Mouse (Mus musculus) adrenal gland, postnatal 14 days (tissue): Measurements from ENCODE around the gene Mfsd5. TPM values are rescaled to one million over a fixed set of nuclear protein-coding genes. Genes with fewer than 3 reads are reported as not detected.

ENCODE experiments used
- DNase-seq: peaks from one replicate; pipeline ENCODE4 v3.0.0; 2021; ENCODE audit warnings: mixed read lengths
- total RNA-seq: library from RNA; stranded (reverse); gene quantifications from 2 replicates; pipeline ENCODE4 v1.2.3, GENCODE M21; 2021

Mfsd5 gene
- total RNA-seq, 1 experiment from 2014 or later, result 29.9 TPM

DNA sequence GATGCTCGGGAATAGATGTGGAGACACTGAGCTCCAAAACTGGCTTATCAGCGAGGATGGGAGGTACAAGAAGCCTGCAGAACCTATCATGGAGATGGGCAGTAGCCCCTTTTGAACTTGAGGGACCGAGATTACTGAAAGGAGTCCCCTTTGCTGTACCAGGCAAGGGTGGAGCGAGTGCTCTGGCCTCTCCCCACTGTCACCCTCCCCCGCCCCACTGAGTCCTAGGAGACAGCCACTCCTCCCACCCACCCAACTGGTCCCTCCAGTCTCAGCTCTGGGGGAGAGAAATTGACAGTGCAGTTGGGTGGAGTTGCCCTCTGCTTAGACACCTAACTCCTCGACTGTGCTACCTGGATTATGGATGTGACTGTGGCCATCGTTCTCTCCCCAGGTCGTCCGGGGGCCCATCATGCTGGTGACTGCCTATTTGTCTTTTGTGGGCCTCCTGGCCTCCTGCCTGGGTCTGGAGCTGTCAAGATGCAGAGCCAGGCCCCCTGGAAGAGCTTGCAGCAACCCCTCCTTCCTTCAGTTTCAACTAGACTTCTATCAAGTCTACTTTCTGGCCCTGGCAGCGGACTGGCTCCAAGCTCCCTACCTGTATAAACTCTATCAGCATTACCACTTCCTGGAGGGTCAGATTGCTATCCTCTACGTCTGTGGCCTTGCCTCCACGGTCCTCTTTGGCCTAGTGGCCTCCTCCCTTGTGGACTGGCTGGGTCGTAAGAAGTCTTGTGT lies 698 bp downstream of the Mfsd5 start:
- no peak for DNase-seq

- DNase-seq, result no peak
Measured at GRCm38 (mm10) chr15:102280623-102281022, 1.4 kb downstream of the Mfsd5 start.

DNA sequence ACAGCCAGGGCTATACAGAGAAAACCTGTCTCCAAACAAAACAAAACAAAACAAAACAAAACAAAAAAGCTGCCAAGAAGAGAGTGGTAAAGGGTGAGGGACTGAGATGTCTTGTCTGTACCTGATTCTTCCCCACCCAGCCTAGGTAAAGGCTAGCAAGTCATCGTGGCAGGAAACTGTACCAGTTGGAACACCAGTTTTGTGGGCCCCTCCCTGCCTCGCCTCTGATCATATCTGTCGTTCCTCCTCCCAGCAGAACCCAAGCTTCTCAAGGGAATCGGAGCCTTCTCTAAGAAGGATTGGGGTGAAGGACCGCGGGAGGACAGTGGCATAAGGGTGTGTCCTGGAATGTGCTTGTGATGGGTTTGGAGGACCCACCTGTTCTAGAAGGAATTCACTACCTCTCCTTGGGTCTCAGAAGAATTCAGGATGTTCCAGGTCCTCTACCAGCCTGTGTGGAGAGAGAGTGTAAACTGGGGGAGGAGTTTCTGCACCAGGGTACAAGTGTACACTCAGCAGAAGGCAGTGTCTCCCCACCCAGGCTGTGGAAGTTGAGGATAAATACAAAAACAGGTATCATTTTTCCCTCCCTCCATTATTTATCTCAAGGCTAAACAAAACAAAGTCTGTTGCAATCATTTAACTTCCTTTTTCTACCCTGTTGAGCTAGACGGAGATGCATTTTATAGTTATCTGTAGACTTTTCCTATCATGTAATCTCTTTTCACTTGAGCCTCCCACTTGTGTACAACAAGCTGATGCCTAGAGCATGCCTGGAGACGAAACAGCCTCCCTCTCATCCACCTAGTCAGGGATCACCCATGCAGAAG lies 3.4 kb downstream of the Mfsd5 start:
- DNase-seq, result no peak

- no peak for DNase-seq
Measured at GRCm38 (mm10) chr15:102283648-102284047, 4.4 kb downstream of the Mfsd5 start.

- peak; percentile 61 for DNase-seq
Measured at GRCm38 (mm10) chr15:102287395-102287794, 8.1 kb downstream of the Mfsd5 start.

DNA sequence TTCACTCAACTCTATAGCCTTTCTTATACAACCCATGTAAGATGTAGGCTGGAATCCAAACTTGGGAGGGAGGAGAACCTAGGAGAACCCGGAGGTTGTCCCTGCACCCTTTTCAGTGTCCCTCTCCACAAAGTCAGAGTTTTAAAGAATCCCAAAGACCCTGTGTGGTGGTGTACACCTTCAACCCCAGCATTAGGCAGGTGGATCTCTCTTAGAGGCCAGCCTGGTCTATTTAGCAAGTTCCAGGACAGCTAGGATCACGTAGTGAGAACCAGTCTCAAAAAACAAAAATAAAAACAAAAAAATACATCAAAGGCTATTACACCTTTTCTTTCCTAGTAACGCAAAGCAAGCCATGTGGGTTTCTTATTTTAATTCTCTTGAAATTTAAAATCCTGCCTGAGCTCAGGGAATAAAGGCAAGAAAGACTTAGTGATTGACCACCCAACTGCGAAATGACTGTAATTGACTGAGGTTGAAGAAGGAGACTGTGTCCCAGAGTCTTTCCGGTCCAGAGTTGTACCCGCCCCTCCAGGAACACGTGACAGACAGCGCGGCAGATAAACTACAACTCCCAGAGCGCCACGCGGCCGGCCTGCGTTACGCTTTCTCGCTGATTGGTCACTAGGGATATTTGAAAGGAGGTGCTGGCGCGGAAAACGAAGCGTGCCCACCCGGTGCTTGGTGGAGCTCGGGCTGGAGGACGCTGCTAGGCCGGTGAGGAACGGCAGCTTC lies 16.5 kb downstream of the Mfsd5 start, which contains the start of gene Espl1:
Gene Espl1, plus strand, starts transcription at position 634 of the 735 bp plus-strand sequence.
- peak; percentile 95 for DNase-seq

DNA sequence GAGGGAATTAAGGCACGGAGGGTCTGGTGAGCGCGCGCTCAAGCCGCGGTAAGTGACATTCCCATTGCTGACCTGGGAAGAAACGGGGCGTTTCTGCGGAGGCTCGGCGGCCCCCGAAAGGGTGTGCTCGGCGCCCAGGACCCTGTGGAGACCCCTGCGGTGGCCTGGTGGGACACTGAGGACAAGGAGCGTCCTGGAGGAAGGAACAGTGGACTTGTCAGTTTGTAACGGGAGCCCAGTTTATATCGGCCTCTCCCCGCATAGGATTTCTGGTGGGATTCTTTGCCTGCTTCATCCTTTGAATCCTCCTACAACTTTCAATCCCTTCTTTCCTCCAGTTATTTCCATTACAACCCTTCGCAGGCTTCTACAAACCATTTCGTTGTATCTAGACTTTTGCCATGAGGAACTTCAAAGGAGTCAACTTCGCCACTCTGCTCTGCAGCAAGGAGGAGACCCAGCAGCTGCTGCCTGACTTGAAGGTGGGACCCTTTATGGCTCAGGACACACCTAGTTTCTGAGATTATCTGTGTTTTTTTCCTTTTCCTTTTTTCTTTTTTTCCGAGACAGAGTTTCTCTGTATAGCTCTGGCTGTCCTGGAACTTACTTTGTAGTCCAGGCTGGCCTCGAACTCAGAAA lies 17.2 kb downstream of the Mfsd5 start:
- no peak for DNase-seq

DNA sequence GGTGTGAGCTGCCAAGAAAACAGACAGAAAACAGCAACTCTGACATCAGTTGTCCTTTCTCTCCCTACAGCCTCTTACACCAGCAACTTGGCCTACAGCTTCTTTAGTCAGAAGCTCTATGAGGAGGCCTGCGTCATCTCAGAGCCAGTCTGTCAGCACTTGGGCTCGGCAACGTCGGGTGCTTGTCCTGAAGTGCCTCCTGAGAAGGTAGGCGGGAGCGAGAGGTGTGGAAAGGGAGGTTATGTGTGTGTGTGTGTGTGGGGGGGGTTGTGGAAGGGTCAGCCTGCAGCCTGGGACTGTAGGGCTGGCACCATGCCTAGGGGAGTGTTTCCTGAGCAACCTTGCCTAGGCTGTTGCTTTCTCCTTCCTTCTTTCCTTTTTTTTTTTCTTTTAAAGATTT lies 23.3 kb downstream of the Mfsd5 start:
- DNase-seq, result no peak

- DNase-seq, result no peak
Measured at GRCm38 (mm10) chr15:102308717-102309116, 29.5 kb downstream of the Mfsd5 start.

GRCm38 (mm10) chr15:102310074-102310845 lies 31.0 kb downstream of the Mfsd5 start:
- DNase-seq, result peak; percentile 56

DNA sequence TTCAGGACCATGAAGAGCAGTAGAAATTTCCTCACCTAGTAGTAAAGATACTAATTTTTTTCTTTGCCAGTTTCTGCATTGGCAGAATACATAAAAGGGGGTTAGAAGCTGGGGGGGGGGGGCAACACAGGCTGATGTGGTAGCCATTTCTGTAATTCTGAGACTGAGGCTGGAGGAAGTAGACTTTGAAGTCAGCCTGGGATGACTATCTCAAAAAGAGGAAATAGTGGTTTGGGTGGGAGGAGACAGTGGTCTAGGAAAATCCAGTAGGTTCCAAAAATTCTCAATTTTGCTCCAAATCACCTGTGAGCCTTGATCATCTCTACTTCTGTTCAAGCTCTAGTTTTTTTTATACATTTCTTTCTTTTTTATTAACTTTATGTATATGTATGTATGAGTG lies 32.2 kb downstream of the Mfsd5 start:
- DNase-seq, result no peak

- peak; percentile 29 for DNase-seq
Measured at GRCm38 (mm10) chr15:102315292-102315691, 36.0 kb downstream of the Mfsd5 start.

DNA sequence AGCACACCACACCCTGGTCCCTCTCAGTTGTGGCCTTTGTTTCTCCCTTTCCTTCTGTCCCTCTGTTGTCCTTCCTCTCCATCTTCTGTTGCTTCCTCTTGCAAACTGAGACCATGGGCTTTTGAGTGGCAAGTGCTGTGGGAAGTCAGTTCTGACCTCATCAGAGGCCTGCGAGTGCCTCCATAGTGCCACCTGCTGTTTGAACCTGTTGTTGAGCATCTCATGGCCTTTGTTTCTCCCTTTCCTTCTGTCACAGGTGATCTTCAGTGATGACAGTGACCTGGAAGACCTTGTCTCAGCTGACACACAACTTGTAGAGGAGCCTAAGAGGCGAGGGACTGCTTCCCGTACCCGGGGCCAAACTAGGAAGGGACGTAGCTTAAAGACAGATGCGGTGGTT lies 37.0 kb downstream of the Mfsd5 start:
- DNase-seq, result peak; percentile 75

DNA sequence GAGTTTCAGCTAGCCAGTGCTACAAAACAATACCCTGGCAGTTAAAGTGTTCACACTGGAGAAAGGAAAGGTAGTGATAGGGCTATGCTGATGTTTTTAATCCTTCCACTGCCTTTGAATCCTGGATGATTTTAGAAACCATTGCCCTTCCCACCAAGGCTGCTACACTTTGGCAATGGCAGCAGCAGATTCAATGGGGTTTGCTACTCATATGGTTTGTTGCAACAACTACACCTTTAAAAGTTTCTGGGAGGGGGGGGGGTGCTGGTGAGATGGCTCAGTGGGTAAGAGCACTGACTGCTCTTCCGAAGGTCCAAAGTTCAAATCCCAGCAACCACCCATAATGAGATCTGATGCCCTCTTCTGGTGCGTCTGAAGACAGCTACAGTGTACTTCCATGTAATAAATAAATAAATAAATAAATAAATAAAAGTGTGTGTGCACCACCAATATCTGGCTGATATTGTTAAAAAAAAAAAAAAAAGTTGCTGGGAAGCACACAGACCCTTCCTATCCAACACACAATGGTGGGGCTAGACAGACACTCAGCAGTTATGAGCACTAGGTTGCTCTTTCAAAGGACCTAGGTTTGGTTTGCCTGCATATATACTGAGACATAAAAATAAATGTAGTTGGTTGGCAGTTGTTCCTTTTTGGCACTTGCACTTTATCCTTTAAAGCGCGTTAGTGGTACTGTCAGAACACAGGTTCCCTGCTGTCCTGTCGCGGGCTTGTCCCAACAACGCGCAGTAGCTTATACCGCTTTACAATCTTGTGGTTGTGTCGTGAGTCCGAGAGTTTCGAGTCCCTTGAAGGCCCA lies 45.6 kb downstream of the Mfsd5 start:
- peak; percentile 35 for DNase-seq

DNA sequence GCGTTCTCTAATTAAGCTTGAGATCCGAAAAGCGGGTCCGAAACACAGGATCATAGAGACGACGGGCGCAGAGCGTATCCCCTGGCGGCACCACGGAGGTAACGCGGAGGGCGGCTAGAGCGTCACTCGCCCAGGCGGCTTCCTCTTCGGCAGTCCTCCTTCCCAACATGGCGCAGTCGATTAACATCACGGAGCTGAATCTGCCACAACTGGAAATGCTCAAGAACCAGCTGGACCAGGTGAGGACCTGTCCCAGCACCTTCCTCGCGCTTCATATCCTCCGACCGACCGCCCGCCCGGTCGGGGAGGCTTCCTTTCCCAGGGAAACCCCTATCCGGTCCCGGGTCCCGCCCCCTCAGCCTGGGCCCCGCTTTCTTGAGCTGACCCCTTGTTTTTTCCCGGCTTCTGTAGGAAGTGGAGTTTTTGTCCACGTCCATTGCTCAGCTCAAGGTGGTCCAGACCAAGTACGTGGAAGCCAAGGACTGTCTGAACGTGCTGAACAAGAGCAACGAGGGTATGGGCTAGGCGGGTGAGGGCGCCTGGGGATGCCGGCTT lies 46.8 kb downstream of the Mfsd5 start, which contains the start of gene Pfdn5:
Gene Pfdn5, plus strand, starts transcription at position 95 of the 555 bp plus-strand sequence.
- DNase-seq, result peak; percentile 94

- DNase-seq, result no peak
Measured at GRCm38 (mm10) chr15:102326892-102327291, 47.6 kb downstream of the Mfsd5 start.
